Mouse (Mus musculus): ENCODE measurements around the gene Eif2a.

Gene Eif2a

DNA sequence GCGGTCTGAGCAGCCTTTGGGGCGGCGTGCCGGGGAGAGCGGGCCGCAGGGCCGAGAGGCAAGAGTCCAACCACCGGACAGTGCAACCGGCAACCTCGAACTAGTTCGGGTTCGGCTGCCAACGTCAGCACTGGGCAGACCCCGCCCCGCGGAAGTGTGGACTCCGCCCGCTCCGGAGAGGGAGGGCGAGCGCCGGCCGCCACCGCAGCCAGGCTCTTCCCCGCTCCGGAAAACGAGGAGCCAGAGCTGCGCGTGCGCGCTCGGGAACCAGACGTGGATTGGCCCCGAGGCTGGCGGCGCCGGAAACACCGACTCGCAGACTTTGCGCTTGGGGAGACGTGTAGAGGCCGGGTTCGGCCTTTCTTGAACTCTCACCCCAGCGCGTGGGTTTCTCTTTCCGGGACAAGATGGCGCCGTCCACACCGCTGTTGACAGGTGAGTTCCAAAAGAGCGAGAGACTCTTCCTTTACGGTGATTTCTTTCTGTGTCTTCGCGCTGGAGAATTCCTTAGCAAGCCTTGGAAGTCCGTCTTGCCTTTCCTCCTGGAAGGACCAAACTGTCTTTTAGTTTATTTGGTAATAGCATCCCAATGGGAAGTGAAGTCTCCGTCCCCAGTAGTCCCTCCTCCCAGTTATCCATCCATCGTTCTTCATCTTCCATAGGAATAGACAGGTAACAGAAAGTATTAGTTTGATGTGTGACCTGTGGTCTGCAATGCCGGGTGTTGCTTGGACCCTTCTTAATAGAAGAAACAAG, at the start of gene Eif2a, which contains the start of gene Serp1:
TSS of gene Eif2a (plus strand) at position 170 of the 756 bp plus-strand sequence.
TSS of gene Serp1 (minus strand) at position 241 of the 756 bp plus-strand sequence.
- peak; percentile 98 to 99 for DNase-seq

DNA sequence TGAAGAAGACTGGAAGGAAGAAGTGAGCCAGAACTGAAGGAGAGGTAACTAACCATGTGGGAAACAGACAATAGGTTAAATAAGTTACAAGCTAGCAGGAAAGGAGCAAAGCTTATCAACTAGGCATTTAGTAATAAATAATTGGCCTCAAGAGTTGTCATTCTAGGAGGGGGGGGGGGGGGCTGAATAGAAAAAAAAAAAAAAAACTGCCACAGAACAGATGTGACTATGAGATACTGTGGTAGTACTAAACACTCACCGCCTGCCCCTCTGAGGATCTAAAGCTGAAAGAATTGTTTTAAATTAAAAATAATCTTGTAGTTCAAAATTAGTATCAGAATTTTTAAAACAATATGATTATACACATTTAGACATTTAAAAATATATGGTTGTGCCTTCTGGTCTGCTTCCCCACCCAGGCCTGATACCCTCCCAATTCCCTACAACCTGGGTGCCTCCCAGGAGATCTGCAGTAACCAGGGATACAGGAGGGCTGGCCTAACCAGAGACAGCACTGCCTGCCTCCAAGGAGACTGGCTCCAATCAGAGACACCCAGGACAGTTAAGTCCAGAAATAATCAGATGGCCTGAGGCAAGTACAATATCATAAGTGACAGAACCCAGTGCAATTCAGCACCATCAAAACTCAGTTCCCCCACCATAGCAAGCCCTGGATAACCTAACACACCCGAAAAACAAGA, 46.7 kb upstream of the Eif2a start:
- no peak for DNase-seq

DNA sequence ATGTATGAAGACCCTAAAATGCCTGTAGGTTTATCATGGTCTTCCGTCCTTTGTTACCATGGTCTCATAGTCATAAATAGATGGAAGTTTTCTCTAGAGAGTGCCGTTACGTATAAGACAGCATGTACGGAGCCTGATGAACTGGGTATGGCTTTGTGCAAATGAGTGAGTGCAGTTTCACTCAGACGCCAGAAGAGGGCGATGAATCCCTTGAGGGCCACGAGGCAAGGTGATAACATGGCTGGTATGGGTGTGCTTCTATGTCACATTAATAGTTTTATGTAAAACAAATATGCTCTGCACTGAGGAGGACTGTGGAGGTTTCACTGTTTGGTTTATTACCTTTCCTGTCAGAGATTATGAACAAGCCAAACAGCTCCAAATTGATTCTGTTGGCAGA, 39.7 kb upstream of the Eif2a start:
- DNase-seq: peak in 1 of 2 experiments; percentile 27

DNA sequence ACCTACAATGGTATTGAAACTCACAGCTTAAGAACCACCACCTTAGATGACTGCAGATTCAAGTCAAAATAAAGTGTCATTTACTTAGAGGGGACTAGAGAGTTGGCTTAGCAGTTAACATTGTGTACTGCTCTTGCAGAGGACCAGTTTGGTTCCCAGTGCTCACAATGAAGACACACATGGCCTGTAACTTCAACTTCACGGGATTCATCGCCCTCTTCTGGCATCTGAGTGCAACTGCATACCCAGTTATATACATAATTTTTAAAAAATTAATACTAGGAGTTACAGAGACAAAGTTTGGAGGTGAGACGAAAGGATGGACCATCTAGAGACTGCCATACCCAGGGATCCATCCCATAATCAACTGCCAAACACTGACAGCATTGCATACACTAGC, 38.5 kb upstream of the Eif2a start:
- no peak for DNase-seq

DNA sequence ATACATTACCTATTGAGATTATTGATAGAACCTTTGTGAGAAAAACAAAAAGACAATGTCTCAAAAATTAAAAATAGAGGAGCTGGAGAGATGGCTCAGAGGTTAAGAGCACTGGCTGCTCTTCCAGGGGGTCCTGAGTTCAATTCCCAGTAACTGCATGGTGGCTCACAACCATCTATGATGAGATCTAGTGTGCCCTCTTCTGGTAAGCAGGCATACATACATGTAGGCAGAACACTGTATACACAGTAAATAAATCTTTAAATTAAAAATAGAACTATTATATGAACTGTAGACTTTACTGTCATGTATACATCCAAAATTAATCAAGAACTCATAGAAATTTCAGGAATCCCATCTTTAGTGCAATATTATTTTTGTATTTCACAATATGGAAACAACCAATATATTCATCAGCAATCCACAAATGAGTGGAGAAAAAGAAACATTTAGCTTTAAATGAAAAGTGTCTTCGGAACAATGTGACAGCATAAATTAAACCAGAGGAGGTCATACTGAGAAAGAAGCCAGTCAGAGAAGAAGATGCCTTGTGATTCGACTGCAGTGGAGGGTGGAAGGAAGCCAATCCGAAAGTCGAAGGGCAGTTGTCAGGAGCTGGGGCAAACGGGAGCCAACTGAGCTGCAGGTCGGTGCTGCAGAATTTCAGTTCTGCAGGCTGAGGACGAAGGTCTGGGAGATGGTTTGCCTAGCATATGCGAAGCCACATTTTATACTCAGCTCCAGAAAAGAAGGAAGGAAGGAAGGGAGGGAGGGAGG, 37.4 kb upstream of the Eif2a start:
- no peak for DNase-seq

DNA sequence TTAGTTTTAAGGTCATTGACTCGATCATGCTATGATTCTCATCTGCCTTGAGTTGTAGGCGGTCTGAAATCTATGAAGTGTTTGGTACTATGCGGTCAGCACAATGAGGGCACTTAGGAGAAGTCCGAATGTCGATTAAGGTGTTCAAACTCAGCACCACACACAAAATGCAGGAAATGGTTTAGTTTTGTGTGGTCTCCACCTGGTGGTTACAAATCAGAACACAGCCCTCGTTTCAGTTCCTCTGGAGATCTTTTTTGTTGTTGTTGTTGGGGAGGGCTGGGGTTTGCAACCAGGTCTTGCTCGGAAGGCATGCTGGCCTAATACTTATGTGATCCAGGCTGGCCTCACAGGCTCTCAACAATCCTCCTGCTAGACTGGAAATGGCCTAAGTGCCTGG, 34.8 kb upstream of the Eif2a start:
- DNase-seq: peak in 1 of 2 experiments; percentile 45

DNA sequence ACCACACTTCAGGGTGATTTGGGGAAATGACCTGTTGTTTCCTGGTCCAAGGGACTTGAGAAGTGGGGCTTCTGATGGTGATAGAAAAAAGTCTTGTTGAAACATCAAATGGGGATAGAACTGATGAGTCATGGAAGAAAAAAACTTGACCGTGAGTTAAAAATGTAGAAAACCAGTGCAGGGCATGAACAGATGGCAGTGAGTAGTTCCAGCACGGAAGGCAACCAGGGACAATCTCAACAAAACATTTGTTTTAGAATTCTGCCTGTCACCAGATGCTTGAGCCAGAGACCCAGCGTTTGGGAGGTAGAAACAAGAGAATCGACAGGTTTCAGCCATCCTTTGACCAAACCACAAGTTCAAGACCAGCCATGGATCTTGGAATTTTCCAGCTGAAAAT, 32.0 kb upstream of the Eif2a start:
- DNase-seq: no peak

DNA sequence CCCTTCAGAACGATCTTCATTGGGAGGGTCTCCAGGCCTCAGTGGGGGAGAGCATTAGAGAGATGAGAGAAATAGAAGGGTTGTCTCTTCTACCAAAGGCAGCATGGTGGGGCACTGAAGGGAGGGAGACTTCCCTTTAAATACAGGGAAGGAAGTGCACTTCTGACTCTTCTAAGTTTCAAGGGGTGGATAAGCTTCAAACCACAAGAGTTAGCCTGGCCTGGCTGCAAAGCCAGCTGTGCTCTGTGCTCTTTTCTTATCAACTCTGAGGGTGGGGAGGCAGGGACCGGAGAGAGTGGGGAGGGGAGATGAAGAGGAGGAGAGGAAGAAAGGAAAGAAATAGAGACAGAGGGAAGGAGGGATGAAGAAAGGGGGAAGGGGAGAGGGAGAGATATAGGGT, 23.7 kb upstream of the Eif2a start:
- peak in 1 of 2 experiments; percentile 16 for DNase-seq

DNA sequence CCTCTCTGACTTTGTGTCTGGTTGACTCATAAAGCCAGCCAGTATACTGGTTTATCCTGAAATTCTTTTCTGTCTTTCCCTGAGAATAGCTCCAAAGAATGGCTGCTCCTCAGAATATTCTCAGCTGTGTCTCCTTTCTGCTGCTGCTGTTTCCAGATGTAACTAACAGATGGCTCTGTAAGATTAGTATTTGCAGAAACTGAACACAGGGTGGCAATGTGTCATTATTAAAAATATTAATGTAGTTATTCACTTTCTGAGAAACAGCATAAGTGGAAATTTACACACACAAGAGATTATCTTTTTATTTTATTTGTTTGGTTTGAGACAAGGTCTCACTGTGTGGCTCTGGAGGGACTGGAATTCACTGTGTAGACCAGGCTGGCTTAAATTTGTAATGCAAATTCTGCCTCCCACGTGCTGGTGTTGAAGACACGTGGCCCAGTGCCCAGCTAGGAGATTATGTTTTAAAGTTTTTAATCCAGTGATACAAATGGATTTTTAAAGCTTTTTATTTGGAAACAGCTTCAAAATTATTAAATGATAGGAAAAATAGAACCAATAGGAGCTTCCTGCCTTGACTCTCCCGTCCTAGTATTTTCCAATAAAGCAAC, 21.8 kb upstream of the Eif2a start:
- no peak for DNase-seq

DNA sequence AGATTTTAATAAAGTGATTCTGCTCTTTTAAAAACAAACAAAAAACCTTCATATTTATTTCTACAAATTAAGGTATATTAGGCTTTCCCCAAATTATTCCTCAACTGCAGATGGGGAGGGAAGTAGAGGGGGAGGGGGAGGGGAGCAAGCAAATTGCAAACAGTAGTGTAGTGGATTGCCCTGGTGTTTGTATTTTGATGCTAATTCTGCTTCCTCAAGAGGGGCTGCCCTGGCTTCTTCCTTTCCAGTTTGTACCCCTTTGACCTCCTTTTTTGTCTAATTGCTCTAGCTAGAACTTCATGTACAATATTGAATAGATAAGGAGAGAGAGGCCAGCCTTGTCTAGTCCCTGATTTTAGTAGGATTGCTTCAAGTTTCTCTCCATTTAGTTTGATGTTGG, 20.9 kb upstream of the Eif2a start:
- DNase-seq: no peak

DNA sequence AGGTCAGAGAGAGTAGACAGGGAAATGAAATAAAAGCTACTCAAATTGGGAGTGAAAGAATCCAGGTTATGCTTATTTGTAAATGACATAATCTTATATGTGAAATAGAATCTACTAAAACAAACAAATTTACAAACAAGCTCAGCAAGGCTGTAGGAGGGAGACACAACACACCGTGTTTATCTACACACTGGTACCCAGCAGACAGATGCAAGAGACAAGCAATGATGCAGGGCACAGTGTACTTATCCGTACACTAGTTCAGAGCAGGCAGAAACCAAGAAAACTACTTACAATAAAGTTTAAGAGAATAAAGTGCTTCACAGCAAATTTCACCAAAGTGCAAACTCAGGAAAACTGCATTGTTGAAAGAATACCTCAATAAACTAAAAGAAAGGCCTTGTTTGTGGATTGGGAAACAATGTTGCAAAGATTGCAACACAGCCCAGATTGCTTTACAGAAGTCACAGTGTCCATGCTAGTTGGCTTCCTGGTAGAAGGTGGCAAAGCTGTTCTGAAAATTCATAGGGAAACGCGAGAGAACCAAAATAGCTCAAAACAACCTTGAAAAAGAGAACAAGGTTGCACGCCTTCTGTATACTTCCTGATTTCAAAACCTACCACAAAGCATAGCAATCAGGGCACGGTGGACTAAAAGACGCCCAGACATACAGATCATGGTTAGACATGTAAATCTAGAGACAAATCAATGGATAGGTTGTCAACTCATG, 17.4 kb upstream of the Eif2a start:
- DNase-seq: peak in 1 of 2 experiments; percentile 24

DNA sequence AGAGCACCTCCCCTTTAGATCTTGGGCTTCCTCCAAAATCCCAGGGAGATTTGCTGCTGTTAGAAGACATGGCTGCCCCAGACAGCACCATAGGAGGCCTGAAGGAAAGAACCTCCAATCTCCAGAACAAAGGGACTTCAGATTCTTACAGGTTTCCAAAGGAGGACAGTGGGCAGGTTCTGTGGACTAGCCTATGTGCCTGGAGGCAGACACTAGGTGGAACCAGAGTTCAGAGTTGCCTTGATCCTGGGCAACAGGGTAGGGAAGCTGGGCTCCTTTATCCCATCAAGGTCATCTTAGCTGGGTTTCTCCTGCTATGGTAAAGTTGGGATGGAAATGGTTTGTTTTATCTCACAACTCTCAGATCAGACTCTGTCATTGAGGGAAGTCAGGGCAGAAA, 14.0 kb upstream of the Eif2a start:
- DNase-seq: peak in 1 of 2 experiments; percentile 31

DNA sequence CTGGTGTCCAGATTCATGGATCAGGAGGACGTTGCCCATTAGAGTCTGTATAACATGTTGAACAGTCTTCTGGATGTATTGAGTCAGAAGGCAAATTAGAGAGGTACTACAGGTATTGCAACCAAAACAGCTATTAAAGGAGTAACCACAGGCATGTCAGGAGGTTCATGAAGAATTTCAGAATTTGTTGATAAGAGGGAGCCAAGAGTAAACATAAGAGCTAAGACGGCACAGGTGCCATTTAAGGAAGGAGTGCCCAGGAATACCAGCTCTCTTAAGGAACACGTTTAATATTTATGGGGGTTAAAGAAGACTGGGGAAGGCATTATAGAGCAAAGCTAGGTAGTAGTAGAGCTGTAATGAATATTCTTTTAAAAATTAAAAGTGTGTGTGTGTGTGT, 12.9 kb upstream of the Eif2a start:
- no peak for DNase-seq

DNA sequence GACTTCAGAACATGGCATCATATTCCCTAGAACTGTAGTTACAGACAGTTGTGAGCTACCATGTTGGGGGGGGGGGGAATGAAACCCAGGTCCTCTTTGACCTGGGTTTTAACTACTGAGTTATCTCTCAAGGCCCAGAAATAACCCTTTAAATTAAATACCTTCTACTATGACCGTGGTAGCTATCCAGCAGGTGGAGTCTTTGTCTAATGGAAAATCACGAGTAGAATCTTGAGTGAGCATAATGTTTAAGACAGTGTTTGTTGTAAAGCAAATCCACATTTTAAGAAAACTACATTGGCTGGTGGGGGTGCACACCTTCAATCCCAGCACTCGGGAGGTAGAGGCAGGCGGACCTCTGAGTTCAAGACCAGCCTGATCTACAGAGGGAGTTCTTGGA, 12.1 kb upstream of the Eif2a start:
- no peak for DNase-seq

DNA sequence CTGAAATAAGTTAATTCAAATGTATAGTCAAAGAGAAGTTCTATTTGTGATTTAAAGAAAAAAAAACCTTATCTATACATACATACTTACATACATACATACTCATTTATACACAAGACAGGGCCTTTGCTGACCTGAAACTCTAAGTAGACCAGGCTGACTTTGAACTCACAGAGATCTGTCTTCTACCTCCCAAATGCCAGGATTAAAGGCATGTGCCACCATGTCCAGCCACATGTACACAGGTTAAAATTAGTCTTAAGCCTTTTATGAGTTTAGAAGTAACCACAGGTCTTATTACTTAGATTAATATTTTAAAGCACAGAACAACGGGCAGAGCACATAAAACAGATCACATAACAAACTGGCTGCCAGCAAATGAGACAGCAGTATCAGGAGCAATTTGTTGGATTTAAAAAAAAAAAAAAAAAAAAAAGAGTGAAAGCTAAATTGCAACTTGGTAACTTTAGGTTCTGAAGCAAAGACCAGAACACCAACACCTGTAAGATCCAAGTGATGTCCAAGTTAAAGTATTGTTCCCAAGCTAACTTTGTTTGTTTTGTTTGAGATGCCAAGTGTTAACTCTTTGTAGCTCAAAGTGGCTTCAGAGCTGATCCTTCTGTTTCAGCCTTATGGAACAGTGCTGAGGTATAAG, 9.5 kb upstream of the Eif2a start:
- no peak for DNase-seq

DNA sequence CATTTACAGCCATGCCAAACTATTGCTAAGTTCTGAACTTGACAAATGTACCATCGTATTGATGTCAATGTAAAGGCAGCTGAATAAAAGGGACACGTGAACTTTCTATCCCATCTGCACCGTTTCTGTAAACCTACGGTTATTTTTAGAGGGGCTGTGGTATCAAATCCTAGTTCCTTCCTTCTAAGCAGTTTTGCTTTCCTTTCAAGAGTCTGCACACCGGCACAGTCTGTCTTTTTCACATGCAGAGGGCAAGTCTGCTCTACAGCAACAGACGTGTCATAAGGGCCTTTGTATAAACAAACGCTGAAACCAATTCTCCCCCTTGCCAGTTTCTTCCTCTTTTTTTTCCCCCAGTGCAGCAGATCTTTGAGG, 9.0 kb upstream of the Eif2a start:
- DNase-seq: peak; percentile 12 to 20

DNA sequence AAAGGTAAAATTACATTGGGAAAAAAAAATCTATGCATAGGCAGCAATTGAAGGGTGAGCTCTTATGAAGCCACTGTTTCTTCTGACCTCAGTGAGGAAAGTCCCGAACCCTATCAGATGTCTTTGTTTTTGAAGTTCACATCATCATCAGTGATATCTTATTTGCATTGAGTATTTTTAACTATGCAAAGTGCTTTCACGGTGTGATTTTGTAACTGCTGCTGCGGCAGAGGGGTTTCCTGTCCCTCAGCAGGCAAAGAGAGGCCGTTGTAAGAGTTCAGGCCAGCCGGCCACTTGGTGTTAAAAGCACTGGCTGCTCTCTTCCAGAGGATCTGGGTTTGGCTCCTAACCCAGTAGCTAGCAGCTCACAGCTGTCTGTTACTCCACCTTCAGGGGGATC, 8.4 kb upstream of the Eif2a start:
- DNase-seq: peak in 1 of 2 experiments; percentile 27

DNA sequence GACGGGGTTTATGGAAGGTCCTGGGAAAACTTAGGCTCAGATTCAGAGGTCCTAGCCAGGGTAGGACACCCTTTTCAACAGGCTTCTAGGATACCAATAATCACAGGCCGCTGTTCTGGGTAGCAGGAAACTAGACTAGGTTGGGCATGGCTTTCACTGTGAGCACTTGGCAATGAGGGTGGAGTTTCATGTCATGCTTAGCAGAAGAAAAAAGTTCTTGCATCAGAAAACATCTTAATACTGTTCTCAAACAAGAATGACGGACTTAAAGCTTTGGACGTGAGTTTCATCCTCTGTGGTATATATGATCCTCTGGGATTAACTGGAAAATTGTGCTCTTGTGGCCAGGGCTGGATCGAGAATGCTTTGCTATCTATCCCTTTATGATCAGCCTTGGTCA, 7.8 kb upstream of the Eif2a start:
- DNase-seq: no peak

DNA sequence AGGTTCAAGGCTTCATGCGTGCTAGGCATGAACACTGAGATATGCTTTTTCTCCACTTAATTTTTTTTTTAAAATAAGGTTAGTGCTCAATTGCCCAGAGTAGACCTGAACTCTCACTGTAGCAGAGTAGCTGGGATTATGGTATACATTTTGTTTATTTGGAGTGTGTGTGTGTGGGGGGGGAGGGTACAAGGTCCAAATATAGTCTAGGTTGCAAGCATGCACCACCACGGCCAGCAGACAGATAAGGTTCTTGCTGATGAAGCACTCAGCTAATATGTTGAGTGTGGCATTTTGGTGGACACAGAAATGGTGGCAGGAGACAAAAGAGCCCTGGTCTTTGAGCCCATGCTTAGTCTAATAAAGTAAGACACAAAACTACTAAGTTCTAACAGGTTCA, 6.7 kb upstream of the Eif2a start:
- no peak for DNase-seq

DNA sequence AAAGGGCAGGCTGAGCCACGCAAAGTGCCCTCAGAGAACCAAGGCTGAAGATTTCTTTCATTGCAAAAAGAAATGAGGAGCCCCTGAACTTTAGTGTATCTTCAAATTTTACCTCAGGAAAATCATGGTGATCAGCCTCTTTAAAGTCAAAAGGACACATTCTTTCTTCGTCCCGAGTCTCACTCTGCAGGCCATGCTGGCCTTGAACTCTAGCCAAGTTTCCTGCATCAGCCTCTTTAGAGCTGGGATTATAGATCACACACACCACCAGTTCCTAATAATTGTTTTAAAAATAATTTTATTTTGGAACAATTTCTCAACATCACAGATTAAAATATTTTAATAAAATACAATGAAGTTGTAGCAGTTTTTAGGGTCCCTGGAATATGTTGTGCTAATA, 6.1 kb upstream of the Eif2a start:
- DNase-seq: no peak

DNA sequence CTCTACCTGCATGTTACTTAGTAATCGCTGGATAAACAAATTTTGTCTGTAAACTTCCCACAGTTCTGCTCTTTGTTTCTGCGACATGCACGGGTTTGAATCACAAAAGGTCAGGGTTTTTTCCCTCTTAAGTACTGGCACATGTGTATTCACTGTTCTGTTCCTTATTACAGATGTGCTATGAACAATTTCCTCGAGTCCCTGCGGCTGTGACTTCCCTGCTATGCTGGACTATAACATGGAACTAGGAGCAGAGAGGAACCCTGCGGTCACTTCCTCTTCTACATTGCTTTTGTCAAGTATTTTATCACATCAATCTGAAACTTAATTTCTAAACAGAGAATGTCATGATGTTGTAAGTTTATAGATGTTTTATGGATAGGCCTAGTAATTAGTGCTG, 5.3 kb upstream of the Eif2a start:
- no peak for DNase-seq

DNA sequence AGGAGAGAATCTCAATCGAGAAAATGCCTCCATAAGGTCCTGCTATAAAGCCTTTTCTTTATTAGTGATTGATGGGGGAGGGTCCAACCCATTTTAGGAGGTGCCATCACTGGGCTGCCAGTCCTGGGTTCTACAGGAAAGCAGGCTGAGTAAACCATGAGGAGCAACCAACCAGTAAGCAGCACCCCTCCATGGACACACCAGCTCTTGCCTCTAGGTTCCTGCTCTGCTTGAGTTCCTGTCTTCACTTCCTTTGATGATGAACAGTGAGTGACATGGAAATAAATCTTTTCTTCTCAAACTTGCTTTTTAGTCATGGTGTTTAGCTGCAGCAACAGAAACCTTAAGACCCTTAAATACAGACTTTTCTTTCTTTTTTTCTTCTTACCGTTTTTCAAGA, 4.3 kb upstream of the Eif2a start:
- DNase-seq: no peak

Measured in lung, postnatal 4 days (tissue).